Mouse (Mus musculus) CH12.LX (cell line): ENCODE results near the gene Mdk. TPM values are rescaled to one million over a fixed set of nuclear protein-coding genes. Genes with fewer than 3 reads are reported as not detected.
A peak's percentile ranks its signal among the peaks of the same experiment; 100 is the strongest.

Experiments
- DNase-seq: peaks from one replicate; pipeline ENCODE4 v3.0.0-alpha.2; 2013; ENCODE audit errors: extremely low read depth
- H3K27ac ChIP-seq: 2 replicates; pipeline ENCODE4 v1.5.1; 2012; ENCODE audit warnings: low read depth, mild to moderate bottlenecking, control low read depth, moderate library complexity; ENCODE audit not compliant: insufficient read depth
- H3K27me3 ChIP-seq: replicated peaks from 2 replicates; pipeline ENCODE3; 2012; ENCODE audit warnings: inconsistent platforms
- H3K36me3 ChIP-seq, 2 experiments: replicated peaks in 1 of 2; 2 replicates each; pipeline versions ENCODE3 to v1.6.1; 2012; ENCODE audit warnings: inconsistent platforms in 1 of 2, low read length in 1 of 2, mild to moderate bottlenecking in 1 of 2, mixed read lengths in 1 of 2, moderate library complexity in 1 of 2; ENCODE audit not compliant: control insufficient read depth in 1 of 2, insufficient read depth in 1 of 2
- H3K4me1 ChIP-seq, 2 experiments: 2 replicates each; pipeline ENCODE4 v1.6.1; 2012; ENCODE audit warnings: inconsistent platforms in 1 of 2, moderate library complexity in 1 of 2; ENCODE audit not compliant: insufficient read depth in 2 of 2, control insufficient read depth in 1 of 2
- H3K4me2 ChIP-seq: 2 replicates; pipeline ENCODE4 v1.6.1; 2012; ENCODE audit warnings: low read depth, mild to moderate bottlenecking, control low read depth; ENCODE audit not compliant: poor library complexity, insufficient read depth, severe bottlenecking
- H3K4me3 ChIP-seq, 3 experiments: fragments of 150-350 bp in 1 of 3; sonication (generic) in 1 of 3; replicated peaks in 1 of 3; 2 replicates each; pipeline versions ENCODE3 to v1.5.1; 2011 to 2012; ENCODE audit warnings: low read depth in 2 of 3, low read length in 2 of 3, mild to moderate bottlenecking in 2 of 3, moderate library complexity in 2 of 3, control low read depth in 1 of 3, improper control_type of control experiment in 1 of 3, inconsistent platforms in 1 of 3, mixed read lengths in 1 of 3; ENCODE audit not compliant: poor library complexity in 1 of 3
- H3K79me2 ChIP-seq: replicated peaks from 2 replicates; pipeline ENCODE4 v1.6.1; 2012; ENCODE audit warnings: mild to moderate bottlenecking, moderate library complexity; ENCODE audit not compliant: control insufficient read depth, poor library complexity, insufficient read depth, severe bottlenecking; ENCODE audit errors: extremely low read depth
- H3K9ac ChIP-seq: 2 replicates; pipeline ENCODE4 v1.6.1; 2012; ENCODE audit warnings: low read depth, mild to moderate bottlenecking, control low read depth, moderate library complexity; ENCODE audit not compliant: insufficient read depth
- H3K9me3 ChIP-seq: replicated peaks from 2 replicates; pipeline ENCODE3; 2012; ENCODE audit warnings: low read length, inconsistent platforms, mixed read lengths
- CTCF ChIP-seq, 2 experiments: IDR thresholded peaks in 1 of 2; conservative IDR thresholded peaks in 1 of 2; 2 replicates each; pipeline ENCODE4 v1.5.1; 2011 to 2012; ENCODE audit warnings: low read depth in 2 of 2, low read length in 2 of 2, improper control_type of control experiment in 1 of 2, inconsistent platforms in 1 of 2, mild to moderate bottlenecking in 1 of 2, moderate library complexity in 1 of 2
- E2F4 ChIP-seq: IDR thresholded peaks from 2 replicates; pipeline ENCODE4 v1.6.1; 2011; ENCODE audit warnings: low read depth, low read length, improper control_type of control experiment; ENCODE audit not compliant: insufficient replicate concordance
- ETS1 ChIP-seq: conservative IDR thresholded peaks from 2 replicates; pipeline ENCODE4 v1.6.1; 2012; ENCODE audit warnings: low read depth, mild to moderate bottlenecking, inconsistent platforms, low read length, improper control_type of control experiment, moderate library complexity
- IRF4 ChIP-seq: IDR thresholded peaks from 2 replicates; pipeline ENCODE4 v1.6.1; 2014; ENCODE audit warnings: low read depth, mild to moderate bottlenecking, inconsistent platforms, low read length, improper control_type of control experiment
- JUN ChIP-seq: IDR thresholded peaks from 2 replicates; pipeline ENCODE4 v1.6.1; 2011; ENCODE audit warnings: low read depth, mild to moderate bottlenecking, low read length, improper control_type of control experiment, moderate library complexity; ENCODE audit not compliant: insufficient read depth
- MAX ChIP-seq: IDR thresholded peaks from 2 replicates; pipeline ENCODE4 v1.6.1; 2011; ENCODE audit warnings: low read length, improper control_type of control experiment
- MAZ ChIP-seq: IDR thresholded peaks from 2 replicates; pipeline ENCODE4 v1.6.1; 2012; ENCODE audit warnings: low read depth, mild to moderate bottlenecking, inconsistent platforms, low read length, improper control_type of control experiment, moderate library complexity
- MEF2A ChIP-seq: IDR thresholded peaks from 2 replicates; pipeline ENCODE4 v1.6.1; 2014; ENCODE audit warnings: low read depth, mild to moderate bottlenecking, inconsistent platforms, low read length, improper control_type of control experiment, borderline replicate concordance
- MXI1 ChIP-seq: IDR thresholded peaks from 2 replicates; pipeline ENCODE4 v1.6.1; 2011; ENCODE audit warnings: mild to moderate bottlenecking, low read depth, low read length, improper control_type of control experiment
- MYC ChIP-seq: IDR thresholded peaks from 2 replicates; pipeline ENCODE4 v1.6.1; 2011; ENCODE audit warnings: low read depth, mild to moderate bottlenecking, improper control_type of control experiment, low read length
- NRF1 ChIP-seq: IDR thresholded peaks from 2 replicates; pipeline ENCODE4 v1.6.1; 2014; ENCODE audit warnings: low read depth, mild to moderate bottlenecking, inconsistent platforms, low read length, improper control_type of control experiment, moderate library complexity
- PAX5 ChIP-seq: IDR thresholded peaks from 2 replicates; pipeline ENCODE4 v1.6.1; 2012; ENCODE audit warnings: low read length, inconsistent platforms, mixed read lengths
- POLR2A ChIP-seq: IDR thresholded peaks from 2 replicates; pipeline ENCODE4 v1.6.1; 2011; ENCODE audit warnings: low read depth, mild to moderate bottlenecking, improper control_type of control experiment, low read length
- RAD21 ChIP-seq: IDR thresholded peaks from 2 replicates; pipeline ENCODE4 v1.6.1; 2011; ENCODE audit warnings: low read depth, mild to moderate bottlenecking, low read length, improper control_type of control experiment, moderate library complexity
- RCOR1 ChIP-seq: conservative IDR thresholded peaks from 2 replicates; pipeline ENCODE4 v1.6.1; 2012; ENCODE audit warnings: low read depth, mild to moderate bottlenecking, inconsistent platforms, low read length, improper control_type of control experiment
- SIN3A ChIP-seq: IDR thresholded peaks from 2 replicates; pipeline ENCODE4 v1.6.1; 2012; ENCODE audit warnings: low read length, improper control_type of control experiment, inconsistent platforms
- SMC3 ChIP-seq: IDR thresholded peaks from 2 replicates; pipeline ENCODE4 v1.6.1; 2011; ENCODE audit warnings: low read depth, low read length, improper control_type of control experiment
- TBP ChIP-seq: conservative IDR thresholded peaks from 2 replicates; pipeline ENCODE4 v1.6.1; 2011; ENCODE audit warnings: low read depth, low read length, improper control_type of control experiment
- TCF12 ChIP-seq: IDR thresholded peaks from 2 replicates; pipeline ENCODE4 v1.6.1; 2014; ENCODE audit warnings: low read depth, mild to moderate bottlenecking, inconsistent platforms, low read length, improper control_type of control experiment
- UBTF ChIP-seq: IDR thresholded peaks from 2 replicates; pipeline ENCODE4 v1.6.1; 2012; ENCODE audit warnings: low read depth, mild to moderate bottlenecking, inconsistent platforms, low read length, improper control_type of control experiment, moderate library complexity
- ZKSCAN1 ChIP-seq: IDR thresholded peaks from 2 replicates; pipeline ENCODE4 v1.6.1; 2012; ENCODE audit warnings: low read depth, inconsistent platforms, low read length, improper control_type of control experiment, borderline replicate concordance
- ZNF384 ChIP-seq: IDR thresholded peaks from 2 replicates; pipeline ENCODE4 v1.6.1; 2012; ENCODE audit warnings: low read depth, low read length, improper control_type of control experiment, inconsistent platforms
- dilution Hi-C: fragments of 300-500 bp; cut with MboI; formaldehyde crosslinking; loops from 2 replicates; pipeline ENCODE4 v1.14.3; 2020; ENCODE audit warnings: low sequenced_read_pairs; ENCODE audit not compliant: extremely low pct_unique_long_range_greater_than_20kb, extremely low pct_ligation_motif_present
- in situ Hi-C: fragments of 300-500 bp; cut with MboI; formaldehyde crosslinking; loops from 3 replicates; pipeline ENCODE4 v1.14.3; 2019; ENCODE audit warnings: low sequenced_read_pairs, low pct_ligation_motif_present, low pct_unique_long_range_greater_than_20kb, mixed read lengths
- polyA plus RNA-seq: library from polyadenylated mRNA; unstranded; fragments of >175 nt; gene quantifications from 2 replicates; pipeline ENCODE4 v1.2.1, GENCODE M21; 2012; ENCODE audit warnings: low read depth; ENCODE audit not compliant: insufficient read length
- total RNA-seq, 2 experiments: library from RNA; depleted of rRNA; stranded (reverse); fragments of 300-350 nt in 1 of 2; fragments of >200 nt in 1 of 2; gene quantifications; 2 replicates each; pipeline ENCODE4 v1.2.3; 2012 to 2014

The Mdk gene
- total and polyA plus RNA-seq, 3 experiments = 0.25 to 2.4 (median 0.34) TPM

DNA sequence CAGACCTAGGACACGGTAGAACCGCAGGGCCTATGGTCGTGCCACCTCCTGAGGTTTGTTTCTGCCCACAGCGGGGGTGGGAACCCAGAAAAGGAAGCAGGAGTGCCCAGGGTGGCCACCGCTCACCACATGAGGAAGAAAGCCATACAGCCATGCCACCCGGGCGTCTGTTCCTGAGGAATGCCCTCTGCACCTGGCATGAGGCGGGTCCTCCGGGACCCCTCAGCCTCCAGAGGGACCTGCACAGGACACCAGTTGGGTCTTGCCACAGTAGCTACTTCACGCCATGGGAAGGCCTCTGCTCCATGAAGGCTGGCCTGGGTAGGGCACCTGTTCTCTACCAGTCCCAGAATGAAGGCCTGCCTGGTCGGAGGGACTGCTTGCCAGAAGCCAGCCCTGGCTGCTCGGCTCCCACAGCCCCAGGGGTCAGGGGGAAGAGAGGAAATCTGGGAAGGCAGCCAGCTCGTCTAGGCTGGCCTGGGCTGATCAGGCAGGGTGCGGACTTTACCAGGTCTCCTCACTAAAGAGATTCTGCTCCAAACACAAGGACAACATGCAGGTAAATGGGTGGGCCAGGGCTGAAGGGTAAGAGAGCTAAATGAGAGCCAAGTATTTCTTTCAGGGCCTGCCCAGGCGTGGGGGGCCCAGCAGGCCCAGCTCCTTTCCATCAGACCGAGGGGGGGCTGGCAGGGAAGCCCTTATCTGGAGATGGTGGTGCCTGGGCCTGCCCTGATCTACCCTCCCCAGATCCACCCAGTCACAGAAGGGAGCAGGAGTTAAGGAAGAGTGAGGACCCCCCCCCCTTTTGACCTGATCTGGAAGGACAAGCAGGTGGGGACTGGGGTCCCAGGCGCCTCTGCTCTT is 17.5 kb upstream of the Mdk start:
- H3K36me3 ChIP-seq = peaks cover 8 to 41% of the 10 kb centered on the region in 2 experiments
- 0 out of 2 replicates have a peak overlapping the region, but pooled peaks have one; percentile 6 for H3K27ac ChIP-seq
- no peaks in the 10 kb centered on the region for H3K9me3 ChIP-seq

GRCm38 (mm10) chr2:91948792-91949241 is 16.7 kb upstream of the Mdk start:
- no peak overlapping the region for H3K4me2 ChIP-seq
- no peaks in the 10 kb centered on the region for H3K27me3 ChIP-seq
- TF ChIP-seq SMC3 (no peak), NRF1 (no peak), ZKSCAN1 (no peak), PAX5 (no peak)
- in situ Hi-C loops (no loop called here), dilution Hi-C loops (no loop called here)
- no peak overlapping the region for H3K9ac ChIP-seq
- H3K4me3 ChIP-seq = peak overlapping the region in 2 of 3 experiments; percentile 56 to 63
- no peaks in the 10 kb centered on the region for H3K9me3 ChIP-seq
- peaks cover 32 to 80% of the 10 kb centered on the region in 2 experiments for H3K4me1 ChIP-seq
- peaks cover 8 to 44% of the 10 kb centered on the region in 2 experiments for H3K36me3 ChIP-seq
- H3K79me2 ChIP-seq = peaks cover 16% of the 10 kb centered on the region
- no peak for DNase-seq
- no peak overlapping the region for H3K27ac ChIP-seq

More for the DNA sequence above, 17.5 kb upstream of the Mdk start:
- DNase-seq = no peak
- TF ChIP-seq TCF12 = no peak
- no peak for TF ChIP-seq ETS1
- TF ChIP-seq MYC = no peak
- no peak for TF ChIP-seq ZKSCAN1
- TF ChIP-seq JUN = no peak
- no peak; the same call in 1 of the 2 replicates for TF ChIP-seq MXI1
- TF ChIP-seq POLR2A = no peak
- TF ChIP-seq CTCF (conservative IDR thresholded peaks at IDR 0.05 in 1 of 2, IDR thresholded peaks at IDR 0.05 in 1 of 2; ENCODE audit: low read depth in 2 of 2, low read length in 2 of 2) = no peak
- TF ChIP-seq, all 38 proteins: peak for 0
- peak overlapping the region; percentile 49 to 63 (median 56) for H3K4me3 ChIP-seq
- H3K4me2 ChIP-seq = peak overlapping the region; percentile 81
- peaks cover 16% of the 10 kb centered on the region for H3K79me2 ChIP-seq
- no peaks in the 10 kb centered on the region for H3K27me3 ChIP-seq
- dilution Hi-C loops = no loop called here
- in situ Hi-C loops = no loop called here
- peak overlapping the region; percentile 27 for H3K9ac ChIP-seq
- H3K4me1 ChIP-seq = peaks cover 28 to 76% of the 10 kb centered on the region in 2 experiments

- Histone ChIP-seq H3K36me3 (peaks cover 11 to 46% of the 10 kb centered on the region in 2 experiments), H3K27ac (peak overlapping the region; percentile 3; the same call in 1 of the 2 replicates), H3K4me2 (no peak overlapping the region; the same call in 1 of the 2 replicates), H3K27me3 (no peaks in the 10 kb centered on the region), H3K4me1 (peaks cover 32 to 75% of the 10 kb centered on the region in 2 experiments), H3K4me3 (peak overlapping the region in 2 of 3 experiments; percentile 16 to 17)
- dilution Hi-C loops = no loop called here
- TF ChIP-seq ZKSCAN1 = no peak
- no peak for TF ChIP-seq RCOR1
- no peak for TF ChIP-seq MEF2A
- TF ChIP-seq MAZ = no peak
- no peak for TF ChIP-seq UBTF
- no peak for TF ChIP-seq PAX5
- TF ChIP-seq ZNF384 = no peak
- TF ChIP-seq IRF4 = no peak
- no peak for TF ChIP-seq TBP
- TF ChIP-seq E2F4 = no peak
- no peak for TF ChIP-seq MAX
- TF ChIP-seq SIN3A = no peak
- TF ChIP-seq JUN = no peak
- no peak for TF ChIP-seq NRF1
- no peak for TF ChIP-seq MXI1
- no peak for TF ChIP-seq RAD21
- TF ChIP-seq, all 38 proteins: peak for 0
- in situ Hi-C loops = no loop called here
- no peaks in the 10 kb centered on the region for H3K9me3 ChIP-seq
- peaks cover 16% of the 10 kb centered on the region for H3K79me2 ChIP-seq
- H3K9ac ChIP-seq = no peak overlapping the region
- no peak for DNase-seq
Measured at GRCm38 (mm10) chr2:91948151-91948509, 16.0 kb upstream of the Mdk start.
